Mouse (Mus musculus): Measurements from ENCODE around the gene Gm5089.

DNA sequence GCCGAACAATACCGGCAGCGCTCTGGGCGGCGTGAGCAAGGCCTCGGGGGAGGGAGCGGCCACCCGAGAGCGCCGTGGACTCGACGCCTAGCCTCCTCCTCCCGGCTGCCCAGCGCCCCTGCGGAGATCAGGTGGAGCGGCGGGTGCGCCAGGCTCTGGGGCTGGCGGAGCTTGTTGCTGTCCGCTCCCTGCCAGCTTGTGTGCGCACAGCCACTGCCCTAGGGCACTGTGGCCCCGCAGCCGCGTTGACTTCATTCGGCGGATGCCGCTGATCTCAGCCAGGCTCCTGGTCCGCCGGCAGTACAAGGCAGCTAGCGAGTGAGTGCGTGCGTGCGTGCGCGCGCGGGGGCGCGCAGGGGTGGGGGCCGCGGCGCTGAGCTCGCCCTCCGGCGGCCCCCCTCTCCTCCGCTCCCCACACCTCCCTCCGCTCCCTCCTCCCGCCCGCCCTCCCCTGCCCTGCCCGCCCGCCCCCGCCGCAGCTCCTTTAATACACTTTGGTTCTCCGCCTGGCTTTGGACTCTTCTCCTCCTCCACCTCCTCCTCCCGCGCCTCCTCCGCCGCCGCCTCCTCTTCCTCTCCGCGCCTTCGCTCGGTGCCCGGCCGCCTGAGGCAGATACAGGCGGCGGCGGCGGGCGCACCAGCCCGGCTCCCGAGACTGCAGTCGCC lies 24.1 kb upstream of the Gm5089 start, which contains the start of gene Zic2:
- TF ChIP-seq CTCF (IDR thresholded peaks at IDR 0.05; ENCODE audit: borderline replicate concordance, insufficient read depth, low read length) (no peak), POLR2A (IDR thresholded peaks at IDR 0.05; ENCODE audit: low read depth, low read length) (no peak)

All from embryonic fibroblast, embryonic 13.5 days (primary cell).